Mouse (Mus musculus): Measurements from ENCODE around the gene Rpl23a. TPM values are rescaled to one million over a fixed set of nuclear protein-coding genes. Genes with fewer than 3 reads are reported as not detected.

Rpl23a gene
- polyA plus RNA-seq, 1 experiment from 2014 or later, result 711 TPM

GRCm38 (mm10) chr11:78178859-78179437, 4.4 kb downstream of the Rpl23a start:
- Histone ChIP-seq H3K9ac (ENCODE audit: low read length) (peak overlapping the region; percentile 86), H3K4me2 (ENCODE audit: low read depth, low read length) (peak overlapping the region; percentile 95), H3K36me3 (ENCODE audit: control insufficient read depth, insufficient read depth) (peaks cover 23% of the 10 kb centered on the region), H3K9me3 (replicated peaks; ENCODE audit: control insufficient read depth, low read length) (no peaks in the 10 kb centered on the region), H3K27me3 (ENCODE audit: control insufficient read depth, insufficient read depth, low read length) (no peaks in the 10 kb centered on the region), H3K4me3 (ENCODE audit: low read length) (peak overlapping the region; percentile 81), H3K4me1 (ENCODE audit: control insufficient read depth, insufficient read depth, low read length) (peaks cover 34% of the 10 kb centered on the region), H3K27ac (ENCODE audit: low read length) (peak overlapping the region; percentile 94)
- ATAC-seq (replicated peaks; ENCODE audit: extremely low read depth, insufficient read depth, low FRiP score), result peak; percentile 3
- 1% methylated on average over 29 of the region's 29 CpGs for WGBS

- Histone ChIP-seq H3K4me1 (ENCODE audit: control insufficient read depth, insufficient read depth, low read length) (peaks cover 32% of the 10 kb centered on the region), H3K9me3 (replicated peaks; ENCODE audit: control insufficient read depth, low read length) (no peaks in the 10 kb centered on the region), H3K27ac (ENCODE audit: low read length) (peak overlapping the region; percentile 94), H3K4me3 (ENCODE audit: low read length) (peak overlapping the region; percentile 81), H3K36me3 (ENCODE audit: control insufficient read depth, insufficient read depth) (peaks cover 23% of the 10 kb centered on the region), H3K4me2 (ENCODE audit: low read depth, low read length) (peak overlapping the region; percentile 95), H3K27me3 (ENCODE audit: control insufficient read depth, insufficient read depth, low read length) (no peaks in the 10 kb centered on the region), H3K9ac (ENCODE audit: low read length) (peak overlapping the region; percentile 86)
- ATAC-seq (replicated peaks; ENCODE audit: extremely low read depth, insufficient read depth, low FRiP score), result peak; percentile 86
- WGBS, result under 1% methylated on average over 76 of the region's 84 CpGs
Observed at GRCm38 (mm10) chr11:78177903-78178858, 5.2 kb downstream of the Rpl23a start.

GRCm38 (mm10) chr11:78177437-78177836, 5.9 kb downstream of the Rpl23a start:
- Histone ChIP-seq H3K4me2 (ENCODE audit: low read depth, low read length) (peak overlapping the region; percentile 95), H3K9ac (ENCODE audit: low read length) (peak overlapping the region; percentile 77), H3K9me3 (replicated peaks; ENCODE audit: control insufficient read depth, low read length) (no peaks in the 10 kb centered on the region), H3K27ac (ENCODE audit: low read length) (peak overlapping the region; percentile 94), H3K4me3 (ENCODE audit: low read length) (peak overlapping the region; percentile 81), H3K36me3 (ENCODE audit: control insufficient read depth, insufficient read depth) (peaks cover 23% of the 10 kb centered on the region), H3K4me1 (ENCODE audit: control insufficient read depth, insufficient read depth, low read length) (peaks cover 32% of the 10 kb centered on the region), H3K27me3 (ENCODE audit: control insufficient read depth, insufficient read depth, low read length) (no peaks in the 10 kb centered on the region)
- 2% methylated on average over 10 of the region's 10 CpGs for WGBS
- ATAC-seq (replicated peaks; ENCODE audit: extremely low read depth, insufficient read depth, low FRiP score), result no peak

GRCm38 (mm10) chr11:78176905-78177331, 6.5 kb downstream of the Rpl23a start:
- ATAC-seq (replicated peaks; ENCODE audit: extremely low read depth, insufficient read depth, low FRiP score), result no peak
- peaks cover 28% of the 10 kb centered on the region for H3K4me1 ChIP-seq (ENCODE audit: control insufficient read depth, insufficient read depth, low read length)
- H3K9ac ChIP-seq (ENCODE audit: low read length), result peak overlapping the region; percentile 77
- H3K27ac ChIP-seq (ENCODE audit: low read length), result peak overlapping the region; percentile 94
- H3K4me2 ChIP-seq (ENCODE audit: low read depth, low read length), result peak overlapping the region; percentile 95
- peak overlapping the region; percentile 81 for H3K4me3 ChIP-seq (ENCODE audit: low read length)
- H3K27me3 ChIP-seq (ENCODE audit: control insufficient read depth, insufficient read depth, low read length), result no peaks in the 10 kb centered on the region
- H3K9me3 ChIP-seq (replicated peaks; ENCODE audit: control insufficient read depth, low read length), result no peaks in the 10 kb centered on the region
- WGBS, result under 1% methylated on average over 23 of the region's 23 CpGs
- H3K36me3 ChIP-seq (ENCODE audit: control insufficient read depth, insufficient read depth), result peaks cover 22% of the 10 kb centered on the region

- Histone ChIP-seq H3K9me3 (replicated peaks; ENCODE audit: control insufficient read depth, low read length) (no peaks in the 10 kb centered on the region), H3K4me2 (ENCODE audit: low read depth, low read length) (peak within 1 kb of the TSS; percentile 95), H3K4me3 (ENCODE audit: low read length) (peak within 1 kb of the TSS; percentile 81), H3K27me3 (ENCODE audit: control insufficient read depth, insufficient read depth, low read length) (no peaks in the 10 kb centered on the region), H3K4me1 (ENCODE audit: control insufficient read depth, insufficient read depth, low read length) (peaks cover 24% of the 10 kb centered on the region), H3K9ac (ENCODE audit: low read length) (peak within 1 kb of the TSS; percentile 77), H3K36me3 (ENCODE audit: control insufficient read depth, insufficient read depth) (peaks cover 17% of the 10 kb centered on the region), H3K27ac (ENCODE audit: low read length) (peak within 1 kb of the TSS; percentile 94)
- WGBS, result 0% methylated on average over 30 of the region's 32 CpGs
- peak; percentile 60 for ATAC-seq (replicated peaks; ENCODE audit: extremely low read depth, insufficient read depth, low FRiP score)
Observed at GRCm38 (mm10) chr11:78176402-78176862, 7.0 kb downstream of the Rpl23a start, which contains the start of the genes Nek8 and Tlcd1. Nek8 (minus strand) TSS chr11:78176675. Tlcd1 (plus strand) TSS chr11:78176711.

GRCm38 (mm10) chr11:78175771-78176401, 7.5 kb downstream of the Rpl23a start:
- H3K4me2 ChIP-seq (ENCODE audit: low read depth, low read length), result peak overlapping the region; percentile 64
- no peaks in the 10 kb centered on the region for H3K9me3 ChIP-seq (replicated peaks; ENCODE audit: control insufficient read depth, low read length)
- H3K27me3 ChIP-seq (ENCODE audit: control insufficient read depth, insufficient read depth, low read length), result no peaks in the 10 kb centered on the region
- peak overlapping the region; percentile 60 for H3K9ac ChIP-seq (ENCODE audit: low read length)
- WGBS, result under 1% methylated on average over 9 of the region's 10 CpGs
- ATAC-seq (replicated peaks; ENCODE audit: extremely low read depth, insufficient read depth, low FRiP score), result no peak
- H3K4me3 ChIP-seq (ENCODE audit: low read length), result peak overlapping the region; percentile 81
- peaks cover 16% of the 10 kb centered on the region for H3K36me3 ChIP-seq (ENCODE audit: control insufficient read depth, insufficient read depth)
- H3K27ac ChIP-seq (ENCODE audit: low read length), result peak overlapping the region; percentile 94
- peaks cover 23% of the 10 kb centered on the region for H3K4me1 ChIP-seq (ENCODE audit: control insufficient read depth, insufficient read depth, low read length)

GRCm38 (mm10) chr11:78174506-78174905, 8.9 kb downstream of the Rpl23a start:
- no peak overlapping the region for H3K27ac ChIP-seq (ENCODE audit: low read length)
- 86% methylated on average over 3 of the region's 3 CpGs for whole genome bisulfite sequencing
- no peak for ATAC-seq (replicated peaks; ENCODE audit: extremely low read depth, insufficient read depth, low FRiP score)
- H3K9me3 ChIP-seq (replicated peaks; ENCODE audit: control insufficient read depth, low read length), result no peaks in the 10 kb centered on the region
- H3K27me3 ChIP-seq (ENCODE audit: control insufficient read depth, insufficient read depth, low read length), result no peaks in the 10 kb centered on the region
- peaks cover 17% of the 10 kb centered on the region for H3K4me1 ChIP-seq (ENCODE audit: control insufficient read depth, insufficient read depth, low read length)
- peaks cover 6% of the 10 kb centered on the region; the same call in 1 of the 2 replicates for H3K36me3 ChIP-seq (ENCODE audit: control insufficient read depth, insufficient read depth)
- no peak overlapping the region for H3K4me2 ChIP-seq (ENCODE audit: low read depth, low read length)
- H3K4me3 ChIP-seq (ENCODE audit: low read length), result no peak overlapping the region
- no peak overlapping the region for H3K9ac ChIP-seq (ENCODE audit: low read length)

- no peaks in the 10 kb centered on the region for H3K27me3 ChIP-seq (ENCODE audit: control insufficient read depth, insufficient read depth, low read length)
- ATAC-seq (replicated peaks; ENCODE audit: extremely low read depth, insufficient read depth, low FRiP score), result no peak
- no peak overlapping the region for H3K4me2 ChIP-seq (ENCODE audit: low read depth, low read length)
- H3K4me1 ChIP-seq (ENCODE audit: control insufficient read depth, insufficient read depth, low read length), result peaks cover 9% of the 10 kb centered on the region
- H3K4me3 ChIP-seq (ENCODE audit: low read length), result no peak overlapping the region
- H3K9me3 ChIP-seq (replicated peaks; ENCODE audit: control insufficient read depth, low read length), result no peaks in the 10 kb centered on the region
- 76% methylated on average over 19 of the region's 19 CpGs for WGBS
- H3K27ac ChIP-seq (ENCODE audit: low read length), result no peak overlapping the region
- H3K9ac ChIP-seq (ENCODE audit: low read length), result no peak overlapping the region
- H3K36me3 ChIP-seq (ENCODE audit: control insufficient read depth, insufficient read depth), result peaks cover 5% of the 10 kb centered on the region; the same call in 1 of the 2 replicates
Observed at GRCm38 (mm10) chr11:78172748-78173383, 10.5 kb downstream of the Rpl23a start.

All from heart, embryonic 16.5 days (tissue).